Mouse (Mus musculus): ENCODE measurements at regions not wholly inside any gene's neighbourhood (a gene's known extent, or its start where the extent isn't known, plus 50 kb on each side); places are given as distances from the start of the nearest gene placed in this dataset.

- H3K4me1 ChIP-seq (replicated peaks; ENCODE audit: control insufficient read depth, insufficient read depth, low read length), result no peaks in the 10 kb centered on the region
- DNase-seq (ENCODE audit: low spot score) (no peak), ATAC-seq (ENCODE audit: low FRiP score) (no peak)
- no peak overlapping the region for H3K9ac ChIP-seq (ENCODE audit: low read depth, low read length)
- H3K4me2 ChIP-seq (replicated peaks; ENCODE audit: low read depth, low read length), result no peak overlapping the region
- H3K9me3 ChIP-seq (ENCODE audit: control insufficient read depth, low read length), result no peaks in the 10 kb centered on the region
- H3K36me3 ChIP-seq (ENCODE audit: control insufficient read depth, insufficient read depth, low read length), result no peaks in the 10 kb centered on the region
- no peak overlapping the region for H3K27ac ChIP-seq (ENCODE audit: low read depth, low read length)
- WGBS, result 80% methylated on average over 5 of the region's 5 CpGs
- H3K4me3 ChIP-seq (ENCODE audit: low read depth, low read length), result no peak overlapping the region
- H3K27me3 ChIP-seq (ENCODE audit: control insufficient read depth, insufficient read depth, low read length), result no peaks in the 10 kb centered on the region
Observed at GRCm38 (mm10) chr1:51682273-51682672, 204.0 kb upstream of the Nabp1 start.

DNA sequence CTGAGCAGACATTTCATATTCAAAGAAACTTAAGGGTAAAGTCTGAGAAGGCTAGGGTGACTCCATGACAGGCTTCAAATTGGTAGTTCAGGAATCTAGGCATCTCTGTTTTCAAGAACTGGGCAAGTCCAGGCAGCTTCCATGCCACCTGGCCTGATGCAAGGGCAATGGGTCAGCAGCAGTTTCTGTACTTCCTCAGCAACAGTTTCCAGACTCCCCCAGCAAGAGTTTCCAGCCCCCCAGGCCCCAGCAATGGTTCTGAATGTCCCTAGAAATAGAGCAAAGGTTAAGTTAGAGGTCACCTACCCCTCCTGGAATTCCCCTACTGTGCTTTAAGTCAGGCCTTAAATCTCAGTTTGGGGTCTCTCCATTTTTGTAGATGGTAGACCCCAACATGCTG, 203.6 kb upstream of the Nabp1 start:
- H3K9ac ChIP-seq (ENCODE audit: low read depth, low read length), result no peak overlapping the region
- H3K4me3 ChIP-seq (ENCODE audit: low read depth, low read length), result no peak overlapping the region
- H3K36me3 ChIP-seq (ENCODE audit: control insufficient read depth, insufficient read depth, low read length), result no peaks in the 10 kb centered on the region
- H3K27ac ChIP-seq (ENCODE audit: low read depth, low read length), result no peak overlapping the region
- H3K9me3 ChIP-seq (ENCODE audit: control insufficient read depth, low read length), result no peaks in the 10 kb centered on the region
- no peak for DNase-seq (ENCODE audit: low spot score)
- no peak for ATAC-seq (ENCODE audit: low FRiP score)
- H3K27me3 ChIP-seq (ENCODE audit: control insufficient read depth, insufficient read depth, low read length), result no peaks in the 10 kb centered on the region
- H3K4me1 ChIP-seq (replicated peaks; ENCODE audit: control insufficient read depth, insufficient read depth, low read length), result no peaks in the 10 kb centered on the region
- no peak overlapping the region for H3K4me2 ChIP-seq (replicated peaks; ENCODE audit: low read depth, low read length)

GRCm38 (mm10) chr1:51680725-51681124, 202.5 kb upstream of the Nabp1 start:
- H3K9ac ChIP-seq (ENCODE audit: low read depth, low read length), result no peak overlapping the region
- ATAC-seq (ENCODE audit: low FRiP score), result no peak
- 87% methylated on average over 6 of the region's 6 CpGs for WGBS

GRCm38 (mm10) chr1:51678290-51678928, 200.2 kb upstream of the Nabp1 start:
- Histone ChIP-seq H3K4me3 (ENCODE audit: low read depth, low read length) (no peak overlapping the region), H3K9me3 (ENCODE audit: control insufficient read depth, low read length) (no peaks in the 10 kb centered on the region), H3K4me1 (replicated peaks; ENCODE audit: control insufficient read depth, insufficient read depth, low read length) (no peaks in the 10 kb centered on the region), H3K9ac (ENCODE audit: low read depth, low read length) (no peak overlapping the region), H3K36me3 (ENCODE audit: control insufficient read depth, insufficient read depth, low read length) (no peaks in the 10 kb centered on the region), H3K4me2 (replicated peaks; ENCODE audit: low read depth, low read length) (no peak overlapping the region), H3K27ac (ENCODE audit: low read depth, low read length) (no peak overlapping the region), H3K27me3 (ENCODE audit: control insufficient read depth, insufficient read depth, low read length) (no peaks in the 10 kb centered on the region)
- ATAC-seq (ENCODE audit: low FRiP score), result no peak
- no peak for DNase-seq (ENCODE audit: low spot score)
- WGBS, result 80% methylated on average over 6 of the region's 6 CpGs

More at GRCm38 (mm10) chr1:51680725-51681124, 202.5 kb upstream of the Nabp1 start:
- no peaks in the 10 kb centered on the region for H3K36me3 ChIP-seq (ENCODE audit: control insufficient read depth, insufficient read depth, low read length)
- DNase-seq (ENCODE audit: low spot score), result no peak
- no peak overlapping the region for H3K4me3 ChIP-seq (ENCODE audit: low read depth, low read length)
- no peaks in the 10 kb centered on the region for H3K27me3 ChIP-seq (ENCODE audit: control insufficient read depth, insufficient read depth, low read length)
- H3K9me3 ChIP-seq (ENCODE audit: control insufficient read depth, low read length), result no peaks in the 10 kb centered on the region
- no peak overlapping the region for H3K4me2 ChIP-seq (replicated peaks; ENCODE audit: low read depth, low read length)
- no peaks in the 10 kb centered on the region for H3K4me1 ChIP-seq (replicated peaks; ENCODE audit: control insufficient read depth, insufficient read depth, low read length)
- no peak overlapping the region for H3K27ac ChIP-seq (ENCODE audit: low read depth, low read length)

- Histone ChIP-seq H3K4me1 (replicated peaks; ENCODE audit: control insufficient read depth, insufficient read depth, low read length) (no peaks in the 10 kb centered on the region), H3K9me3 (ENCODE audit: control insufficient read depth, low read length) (no peaks in the 10 kb centered on the region), H3K4me3 (ENCODE audit: low read depth, low read length) (no peak overlapping the region), H3K4me2 (replicated peaks; ENCODE audit: low read depth, low read length) (no peak overlapping the region), H3K36me3 (ENCODE audit: control insufficient read depth, insufficient read depth, low read length) (no peaks in the 10 kb centered on the region), H3K9ac (ENCODE audit: low read depth, low read length) (no peak overlapping the region), H3K27me3 (ENCODE audit: control insufficient read depth, insufficient read depth, low read length) (no peaks in the 10 kb centered on the region), H3K27ac (ENCODE audit: low read depth, low read length) (no peak overlapping the region)
- WGBS, result 55% methylated on average over 5 of the region's 5 CpGs
- ATAC-seq (ENCODE audit: low FRiP score) (no peak), DNase-seq (ENCODE audit: low spot score) (no peak)
Observed at GRCm38 (mm10) chr1:51677802-51678201, 199.6 kb upstream of the Nabp1 start.

- ATAC-seq (ENCODE audit: low FRiP score), result no peak
- Histone ChIP-seq H3K27me3 (ENCODE audit: control insufficient read depth, insufficient read depth, low read length) (no peaks in the 10 kb centered on the region), H3K9ac (ENCODE audit: low read depth, low read length) (no peak overlapping the region), H3K4me3 (ENCODE audit: low read depth, low read length) (no peak overlapping the region), H3K4me1 (replicated peaks; ENCODE audit: control insufficient read depth, insufficient read depth, low read length) (no peaks in the 10 kb centered on the region), H3K36me3 (ENCODE audit: control insufficient read depth, insufficient read depth, low read length) (no peaks in the 10 kb centered on the region), H3K27ac (ENCODE audit: low read depth, low read length) (no peak overlapping the region), H3K4me2 (replicated peaks; ENCODE audit: low read depth, low read length) (no peak overlapping the region), H3K9me3 (ENCODE audit: control insufficient read depth, low read length) (no peaks in the 10 kb centered on the region)
- WGBS, result 100% methylated on average over 1 of the region's 1 CpGs
- DNase-seq (ENCODE audit: low spot score), result no peak
Observed at GRCm38 (mm10) chr1:51671691-51672090, 193.5 kb upstream of the Nabp1 start.

DNA sequence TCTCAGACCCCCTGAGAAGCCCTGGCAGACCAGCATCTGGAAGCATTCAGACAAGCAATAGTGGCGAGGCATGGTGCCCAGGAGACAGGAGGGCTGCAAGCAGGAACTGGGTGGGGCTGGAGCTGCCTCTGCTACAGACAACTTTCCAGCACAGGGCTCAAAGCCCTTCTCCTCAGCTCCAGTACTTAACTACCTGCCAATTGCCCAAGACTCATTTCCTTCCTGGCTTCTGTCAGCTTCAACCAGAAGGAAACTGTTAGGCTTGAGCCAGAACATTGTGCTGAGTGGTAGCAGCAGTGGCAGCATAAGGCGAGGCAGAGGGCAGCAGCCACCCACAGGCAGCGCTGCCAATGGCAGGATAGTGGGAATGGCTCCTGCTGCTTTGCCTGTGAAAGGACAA, 193.1 kb upstream of the Nabp1 start:
- Histone ChIP-seq H3K4me1 (replicated peaks; ENCODE audit: control insufficient read depth, insufficient read depth, low read length) (no peaks in the 10 kb centered on the region), H3K27ac (ENCODE audit: low read depth, low read length) (no peak overlapping the region), H3K4me3 (ENCODE audit: low read depth, low read length) (no peak overlapping the region), H3K9me3 (ENCODE audit: control insufficient read depth, low read length) (no peaks in the 10 kb centered on the region), H3K36me3 (ENCODE audit: control insufficient read depth, insufficient read depth, low read length) (no peaks in the 10 kb centered on the region), H3K27me3 (ENCODE audit: control insufficient read depth, insufficient read depth, low read length) (no peaks in the 10 kb centered on the region), H3K4me2 (replicated peaks; ENCODE audit: low read depth, low read length) (no peak overlapping the region), H3K9ac (ENCODE audit: low read depth, low read length) (no peak overlapping the region)
- ATAC-seq (ENCODE audit: low FRiP score) (no peak), DNase-seq (ENCODE audit: low spot score) (no peak)
- WGBS, result 45% methylated on average over 3 of the region's 3 CpGs

- Histone ChIP-seq H3K27ac (ENCODE audit: low read depth, low read length) (no peak overlapping the region), H3K4me2 (replicated peaks; ENCODE audit: low read depth, low read length) (no peak overlapping the region), H3K36me3 (ENCODE audit: control insufficient read depth, insufficient read depth, low read length) (no peaks in the 10 kb centered on the region), H3K9me3 (ENCODE audit: control insufficient read depth, low read length) (no peaks in the 10 kb centered on the region), H3K4me1 (replicated peaks; ENCODE audit: control insufficient read depth, insufficient read depth, low read length) (no peaks in the 10 kb centered on the region), H3K9ac (ENCODE audit: low read depth, low read length) (no peak overlapping the region), H3K27me3 (ENCODE audit: control insufficient read depth, insufficient read depth, low read length) (no peaks in the 10 kb centered on the region), H3K4me3 (ENCODE audit: low read depth, low read length) (no peak overlapping the region)
- DNase-seq (ENCODE audit: low spot score) (no peak), ATAC-seq (ENCODE audit: low FRiP score) (no peak)
- WGBS, result 70% methylated on average over 3 of the region's 3 CpGs
Observed at GRCm38 (mm10) chr1:51670009-51670408, 191.8 kb upstream of the Nabp1 start.

- no peaks in the 10 kb centered on the region for H3K4me1 ChIP-seq (replicated peaks; ENCODE audit: control insufficient read depth, insufficient read depth, low read length)
- no peak overlapping the region for H3K4me2 ChIP-seq (replicated peaks; ENCODE audit: low read depth, low read length)
- H3K4me3 ChIP-seq (ENCODE audit: low read depth, low read length), result no peak overlapping the region
- no peak overlapping the region for H3K9ac ChIP-seq (ENCODE audit: low read depth, low read length)
- no peak for ATAC-seq (ENCODE audit: low FRiP score)
- H3K36me3 ChIP-seq (ENCODE audit: control insufficient read depth, insufficient read depth, low read length), result no peaks in the 10 kb centered on the region
- no peaks in the 10 kb centered on the region for H3K9me3 ChIP-seq (ENCODE audit: control insufficient read depth, low read length)
- H3K27ac ChIP-seq (ENCODE audit: low read depth, low read length), result no peak overlapping the region
- no peaks in the 10 kb centered on the region for H3K27me3 ChIP-seq (ENCODE audit: control insufficient read depth, insufficient read depth, low read length)
- no peak for DNase-seq (ENCODE audit: low spot score)
Observed at GRCm38 (mm10) chr1:51668881-51669280, 190.7 kb upstream of the Nabp1 start.
